Mouse (Mus musculus) urinary bladder, postnatal 36 days (tissue): Measurements from ENCODE around the gene Rab9.
A peak's percentile ranks its signal among the peaks of the same experiment; 100 is the strongest.

ENCODE experiments used
- DNase-seq, 2 experiments: peaks; one replicate each; pipeline ENCODE4 v3.0.0; 2022; ENCODE audit warnings: low spot score in 2 of 2, mixed read lengths in 1 of 2

Rab9 gene

GRCm38 (mm10) chrX:166453532-166453931 is 26.1 kb downstream of the Rab9 start:
- no peak for DNase-seq

GRCm38 (mm10) chrX:166444552-166444951 is 35.1 kb downstream of the Rab9 start:
- DNase-seq, result no peak

- peak; percentile 71 to 86 for DNase-seq
These were observed 39.0 kb downstream of the Rab9 start, which contains the start of gene Ofd1 for GRCm38 (mm10) chrX:166440616-166441063. Gene Ofd1 (minus strand): TSS chrX:166440704.

- DNase-seq, result no peak
These were observed 39.5 kb downstream of the Rab9 start, which contains the start of gene Trappc2 for GRCm38 (mm10) chrX:166440036-166440615. Gene Trappc2 (plus strand): TSS chrX:166440574.

GRCm38 (mm10) chrX:166434812-166435211 is 44.9 kb downstream of the Rab9 start:
- DNase-seq, result no peak

- no peak for DNase-seq
These were observed 63.5 kb downstream of the Rab9 start for GRCm38 (mm10) chrX:166416196-166416595.

GRCm38 (mm10) chrX:166407865-166408264 is 71.8 kb downstream of the Rab9 start:
- DNase-seq, result no peak
